Mouse (Mus musculus) NIH3T3 (cell line): ENCODE data around the gene Zbtb43.

Source experiments
- DNase-seq: peaks from one replicate; pipeline ENCODE4 v3.0.0-alpha.2; 2012; ENCODE audit warnings: low read depth

Zbtb43 gene

GRCm38 (mm10) chr2:33429339-33429738 lies 39.0 kb downstream of the Zbtb43 start:
- no peak for DNase-seq

- DNase-seq = no peak
Measured at GRCm38 (mm10) chr2:33426640-33427398, 41.5 kb downstream of the Zbtb43 start.

GRCm38 (mm10) chr2:33417454-33417853 lies 50.9 kb downstream of the Zbtb43 start:
- no peak for DNase-seq

- DNase-seq = no peak
Measured at GRCm38 (mm10) chr2:33414019-33414418, 54.3 kb downstream of the Zbtb43 start.

GRCm38 (mm10) chr2:33412111-33412510 lies 56.2 kb downstream of the Zbtb43 start:
- no peak for DNase-seq

GRCm38 (mm10) chr2:33403511-33404003 lies 64.8 kb downstream of the Zbtb43 start:
- no peak for DNase-seq

GRCm38 (mm10) chr2:33402638-33403037 lies 65.7 kb downstream of the Zbtb43 start:
- no peak for DNase-seq

GRCm38 (mm10) chr2:33402236-33402635 lies 66.1 kb downstream of the Zbtb43 start:
- peak; percentile 86 for DNase-seq

- peak; percentile 49 for DNase-seq
Measured at GRCm38 (mm10) chr2:33401217-33401616, 67.1 kb downstream of the Zbtb43 start.

GRCm38 (mm10) chr2:33400541-33400940 lies 67.8 kb downstream of the Zbtb43 start:
- DNase-seq = no peak
